Mouse (Mus musculus) layer of hippocampus, adult 8-10 months (tissue): ENCODE data around the gene 1700013G24Rik. TPM values are rescaled to one million over a fixed set of nuclear protein-coding genes. Genes with fewer than 3 reads are reported as not detected.
A peak's percentile ranks its signal among the peaks of the same experiment; 100 is the strongest.

Experiments
- DNase-seq, 2 experiments: peaks; one replicate each; pipeline ENCODE4 v3.0.0; 2022; ENCODE audit warnings: low spot score in 2 of 2
- total RNA-seq, 4 experiments: library from RNA; stranded (reverse); gene quantifications; 2 replicates each; pipeline ENCODE4 v1.2.4; 2022

The 1700013G24Rik gene
- total RNA-seq, 4 experiments from 2014 or later: not detected

GRCm38 (mm10) chr4:137456581-137456980, 3.5 kb downstream of the 1700013G24Rik start:
- no peak for DNase-seq

GRCm38 (mm10) chr4:137457292-137457691, 4.2 kb downstream of the 1700013G24Rik start:
- DNase-seq: no peak

GRCm38 (mm10) chr4:137458310-137458709, 5.2 kb downstream of the 1700013G24Rik start:
- no peak for DNase-seq

GRCm38 (mm10) chr4:137458861-137459260, 5.8 kb downstream of the 1700013G24Rik start:
- DNase-seq: no peak

- DNase-seq: no peak
These were observed 7.6 kb downstream of the 1700013G24Rik start for GRCm38 (mm10) chr4:137460676-137461075.

GRCm38 (mm10) chr4:137461217-137461616, 8.1 kb downstream of the 1700013G24Rik start:
- DNase-seq: no peak

GRCm38 (mm10) chr4:137461981-137462690, 9.1 kb downstream of the 1700013G24Rik start:
- no peak for DNase-seq

- no peak for DNase-seq
These were observed 12.2 kb downstream of the 1700013G24Rik start for GRCm38 (mm10) chr4:137465125-137465787.

GRCm38 (mm10) chr4:137466991-137467390, 13.9 kb downstream of the 1700013G24Rik start:
- no peak for DNase-seq

- no peak for DNase-seq
These were observed 14.4 kb downstream of the 1700013G24Rik start for GRCm38 (mm10) chr4:137467525-137467924.

GRCm38 (mm10) chr4:137468260-137469080, 15.4 kb downstream of the 1700013G24Rik start, which contains the start of gene Hspg2:
Gene Hspg2, plus strand, starts transcription at chr4:137468769.
- DNase-seq: peak; percentile 70 to 76

- no peak for DNase-seq
These were observed 16.2 kb downstream of the 1700013G24Rik start for GRCm38 (mm10) chr4:137469081-137469844.

- no peak for DNase-seq
These were observed 17.0 kb downstream of the 1700013G24Rik start for GRCm38 (mm10) chr4:137469845-137470692.

GRCm38 (mm10) chr4:137470701-137471317, 17.7 kb downstream of the 1700013G24Rik start:
- no peak for DNase-seq

- DNase-seq: no peak
These were observed 18.2 kb downstream of the 1700013G24Rik start for GRCm38 (mm10) chr4:137471326-137471725.

GRCm38 (mm10) chr4:137473240-137473639, 20.2 kb downstream of the 1700013G24Rik start:
- no peak for DNase-seq

GRCm38 (mm10) chr4:137473701-137474388, 20.8 kb downstream of the 1700013G24Rik start:
- DNase-seq: no peak

GRCm38 (mm10) chr4:137474694-137475093, 21.6 kb downstream of the 1700013G24Rik start:
- DNase-seq: no peak
